Mouse (Mus musculus): ENCODE measurements at regions not wholly inside any gene's neighbourhood (a gene's known extent, or its start where the extent isn't known, plus 50 kb on each side); places are given as distances from the start of the nearest gene placed in this dataset.

- ATAC-seq (replicated peaks; ENCODE audit: low FRiP score, low TSS enrichment, poor library complexity, severe bottlenecking), result no peak
These were observed 592.4 kb upstream of the Cited2 start for GRCm38 (mm10) chr10:17130661-17131060.

- ATAC-seq (replicated peaks; ENCODE audit: low FRiP score, low TSS enrichment, poor library complexity, severe bottlenecking), result no peak
These were observed 591.3 kb upstream of the Cited2 start for GRCm38 (mm10) chr10:17131763-17132162.

- no peak for ATAC-seq (replicated peaks; ENCODE audit: low FRiP score, low TSS enrichment, poor library complexity, severe bottlenecking)
These were observed 547.6 kb upstream of the Cited2 start for GRCm38 (mm10) chr10:17175385-17175784.

GRCm38 (mm10) chr10:17177054-17177453, 546.0 kb upstream of the Cited2 start:
- no peak for ATAC-seq (replicated peaks; ENCODE audit: low FRiP score, low TSS enrichment, poor library complexity, severe bottlenecking)

GRCm38 (mm10) chr10:17177503-17178278, 545.3 kb upstream of the Cited2 start:
- ATAC-seq (replicated peaks; ENCODE audit: low FRiP score, low TSS enrichment, poor library complexity, severe bottlenecking), result no peak

- ATAC-seq (replicated peaks; ENCODE audit: low FRiP score, low TSS enrichment, poor library complexity, severe bottlenecking), result no peak
These were observed 544.4 kb upstream of the Cited2 start for GRCm38 (mm10) chr10:17178627-17179026.

- no peak for ATAC-seq (replicated peaks; ENCODE audit: low FRiP score, low TSS enrichment, poor library complexity, severe bottlenecking)
These were observed 538.6 kb upstream of the Cited2 start for GRCm38 (mm10) chr10:17184418-17184817.

GRCm38 (mm10) chr10:17196205-17196604, 526.8 kb upstream of the Cited2 start:
- ATAC-seq (replicated peaks; ENCODE audit: low FRiP score, low TSS enrichment, poor library complexity, severe bottlenecking), result no peak

- no peak for ATAC-seq (replicated peaks; ENCODE audit: low FRiP score, low TSS enrichment, poor library complexity, severe bottlenecking)
These were observed 526.4 kb upstream of the Cited2 start for GRCm38 (mm10) chr10:17196636-17197035.

GRCm38 (mm10) chr10:17200524-17201426, 522.2 kb upstream of the Cited2 start:
- no peak for ATAC-seq (replicated peaks; ENCODE audit: low FRiP score, low TSS enrichment, poor library complexity, severe bottlenecking)

GRCm38 (mm10) chr10:17201427-17201745, 521.6 kb upstream of the Cited2 start:
- ATAC-seq (replicated peaks; ENCODE audit: low FRiP score, low TSS enrichment, poor library complexity, severe bottlenecking), result no peak

- ATAC-seq (replicated peaks; ENCODE audit: low FRiP score, low TSS enrichment, poor library complexity, severe bottlenecking), result no peak
These were observed 520.2 kb upstream of the Cited2 start for GRCm38 (mm10) chr10:17202556-17203415.

- ATAC-seq (replicated peaks; ENCODE audit: low FRiP score, low TSS enrichment, poor library complexity, severe bottlenecking), result no peak
These were observed 519.5 kb upstream of the Cited2 start for GRCm38 (mm10) chr10:17203416-17204110.

GRCm38 (mm10) chr10:17204153-17204552, 518.9 kb upstream of the Cited2 start:
- ATAC-seq (replicated peaks; ENCODE audit: low FRiP score, low TSS enrichment, poor library complexity, severe bottlenecking), result no peak

- ATAC-seq (replicated peaks; ENCODE audit: low FRiP score, low TSS enrichment, poor library complexity, severe bottlenecking), result no peak
These were observed 510.3 kb upstream of the Cited2 start for GRCm38 (mm10) chr10:17212551-17213309.

- no peak for ATAC-seq (replicated peaks; ENCODE audit: low FRiP score, low TSS enrichment, poor library complexity, severe bottlenecking)
These were observed 509.5 kb upstream of the Cited2 start for GRCm38 (mm10) chr10:17213310-17214064.

GRCm38 (mm10) chr10:17214065-17214440, 509.0 kb upstream of the Cited2 start:
- no peak for ATAC-seq (replicated peaks; ENCODE audit: low FRiP score, low TSS enrichment, poor library complexity, severe bottlenecking)

- no peak for ATAC-seq (replicated peaks; ENCODE audit: low FRiP score, low TSS enrichment, poor library complexity, severe bottlenecking)
These were observed 508.0 kb upstream of the Cited2 start for GRCm38 (mm10) chr10:17215029-17215428.
